Mouse (Mus musculus) ES-E14 (cell line): ENCODE results near the gene Ccdc182.
A peak's percentile ranks its signal among the peaks of the same experiment; 100 is the strongest.

Experiments
- CHD2 ChIP-seq: IDR thresholded peaks from 2 replicates; pipeline ENCODE4 v1.6.1; 2014; ENCODE audit warnings: mild to moderate bottlenecking, low read depth, low read length, inconsistent platforms
- HCFC1 ChIP-seq: IDR thresholded peaks from 2 replicates; pipeline ENCODE4 v1.6.1; 2012; ENCODE audit warnings: low read length, inconsistent platforms, borderline replicate concordance; ENCODE audit not compliant: insufficient read depth
- MAFK ChIP-seq: IDR thresholded peaks from 2 replicates; pipeline ENCODE4 v1.6.1; 2014; ENCODE audit warnings: mild to moderate bottlenecking, low read depth, low read length, inconsistent platforms; ENCODE audit not compliant: insufficient read depth
- ZC3H11A ChIP-seq: IDR thresholded peaks from 2 replicates; pipeline ENCODE4 v1.6.1; 2012; ENCODE audit warnings: low read depth, mild to moderate bottlenecking, inconsistent platforms, low read length, borderline replicate concordance
- ZNF384 ChIP-seq: IDR thresholded peaks from 2 replicates; pipeline ENCODE4 v1.6.1; 2012; ENCODE audit warnings: low read depth, low read length, inconsistent platforms

DNA sequence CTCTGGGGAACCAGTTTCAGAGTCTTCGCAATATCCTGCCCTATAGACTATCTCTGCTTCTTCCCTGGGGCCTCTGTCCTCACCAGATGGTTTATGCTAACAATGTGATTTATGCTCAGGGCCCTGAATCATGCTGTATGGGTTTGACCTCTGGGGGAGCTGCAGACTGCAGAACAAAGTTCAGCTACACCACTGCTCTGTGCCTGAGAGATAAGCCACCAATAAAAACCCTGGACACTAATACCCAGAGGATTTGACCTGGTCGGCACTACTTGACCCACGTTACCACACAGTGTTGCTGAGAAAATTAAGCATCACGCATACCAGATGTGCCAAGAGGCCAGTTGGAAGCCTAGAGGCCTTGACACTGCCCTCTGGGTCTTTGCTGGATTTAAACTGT is 3.7 kb downstream of the Ccdc182 start:
- TF ChIP-seq ZC3H11A (peak; percentile 22; the same call in 1 of the 2 replicates), HCFC1 (no peak), ZNF384 (no peak), CHD2 (no peak), MAFK (no peak)
